Mouse (Mus musculus) hindbrain, embryonic 11.5 days (tissue): ENCODE data around the gene Mcts2. TPM values are rescaled to one million over a fixed set of nuclear protein-coding genes. Genes with fewer than 3 reads are reported as not detected.

ENCODE experiments used
- ATAC-seq: fragments of 200-750 bp; cut with Nextera tagmentation; 2 replicates; pipeline ENCODE4 v1.8.0; 2017; ENCODE audit warnings: mild to moderate bottlenecking, moderate TSS enrichment, moderate library complexity; ENCODE audit not compliant: low FRiP score
- DNase-seq: peaks from one replicate; pipeline ENCODE4 v3.0.0-alpha.2; 2015; ENCODE audit warnings: low spot score
- H3K27ac ChIP-seq: fragments of 300-500 bp; sonication (generic); 2 replicates; pipeline ENCODE4 v1.5.1; 2014; ENCODE audit warnings: mild to moderate bottlenecking, low read depth, low read length
- H3K27me3 ChIP-seq: fragments of 300-500 bp; sonication (generic); 2 replicates; pipeline ENCODE4 v1.6.1; 2014; ENCODE audit warnings: mild to moderate bottlenecking, low read length, moderate library complexity, mixed read lengths; ENCODE audit not compliant: control insufficient read depth, insufficient read depth
- H3K36me3 ChIP-seq: fragments of 300-500 bp; sonication (generic); 2 replicates; pipeline ENCODE4 v1.6.1; 2014; ENCODE audit warnings: mild to moderate bottlenecking, low read length, moderate library complexity, mixed read lengths; ENCODE audit not compliant: control insufficient read depth, insufficient read depth
- H3K4me1 ChIP-seq: fragments of 300-500 bp; sonication (generic); replicated peaks from 2 replicates; pipeline ENCODE4 v1.6.1; 2014; ENCODE audit warnings: low read length, mixed read lengths; ENCODE audit not compliant: control insufficient read depth, insufficient read depth
- H3K4me2 ChIP-seq: fragments of 300-500 bp; sonication (generic); replicated peaks from 2 replicates; pipeline ENCODE4 v1.6.1; 2014; ENCODE audit warnings: mild to moderate bottlenecking, low read depth, low read length
- H3K4me3 ChIP-seq: fragments of 300-500 bp; sonication (generic); 2 replicates; pipeline ENCODE4 v1.5.1; 2014; ENCODE audit warnings: low read depth, low read length
- H3K9ac ChIP-seq: fragments of 300-500 bp; sonication (generic); 2 replicates; pipeline ENCODE4 v1.6.1; 2014; ENCODE audit warnings: low read depth, low read length
- H3K9me3 ChIP-seq: fragments of 300-500 bp; sonication (generic); 2 replicates; pipeline ENCODE4 v1.6.1; 2016; ENCODE audit warnings: low read length; ENCODE audit not compliant: control insufficient read depth
- WGBS: fragments of 180-500 bp; shearing (Covaris S2); extraction: QIAGEN DNeasy Blood & Tissue Kit; methylation state at CpG from one replicate; pipeline ENCODE4 v1.1.7; 2014; 5-methylcytosine and 5-hydroxymethylcytosine counted together
- polyA plus RNA-seq: library from polyadenylated mRNA; unstranded; fragments of >200 nt; fragmentation: Nextera tagmentation; extraction: Ambion mirVana; gene quantifications from 2 replicates; pipeline ENCODE4 v1.2.1, GENCODE M21; 2014

Mcts2 gene
- polyA plus RNA-seq, 1 experiment from 2014 or later, result 48.5 TPM

- no peak overlapping the region for H3K4me2 ChIP-seq
- H3K4me1 ChIP-seq, result peaks cover 20% of the 10 kb centered on the region
- H3K9me3 ChIP-seq, result no peaks in the 10 kb centered on the region
- no peaks in the 10 kb centered on the region for H3K27me3 ChIP-seq
- DNase-seq, result peak; percentile 41
- peak overlapping the region; percentile 83 for H3K27ac ChIP-seq
- H3K9ac ChIP-seq, result peak overlapping the region; percentile 41
- 61% methylated on average over 20 of the region's 22 CpGs for WGBS
- no peak overlapping the region for H3K4me3 ChIP-seq
- H3K36me3 ChIP-seq, result peaks cover 14% of the 10 kb centered on the region
- peak; percentile 21 for ATAC-seq
These were observed 19.2 kb downstream of the Mcts2 start for GRCm38 (mm10) chr2:152705993-152706571.

GRCm38 (mm10) chr2:152707186-152707585 lies 20.4 kb downstream of the Mcts2 start:
- Histone ChIP-seq H3K4me1 (peaks cover 20% of the 10 kb centered on the region), H3K9me3 (no peaks in the 10 kb centered on the region), H3K9ac (peak overlapping the region; percentile 71), H3K36me3 (peaks cover 7% of the 10 kb centered on the region; the same call in 1 of the 2 replicates), H3K27ac (peak overlapping the region; percentile 83), H3K4me3 (peak overlapping the region; percentile 35), H3K4me2 (peak overlapping the region; percentile 64), H3K27me3 (no peaks in the 10 kb centered on the region)
- ATAC-seq (no peak), DNase-seq (no peak)
- WGBS, result 28% methylated on average over 7 of the region's 7 CpGs

GRCm38 (mm10) chr2:152707627-152708026 lies 20.8 kb downstream of the Mcts2 start:
- ATAC-seq (peak; percentile 94), DNase-seq (peak; percentile 88)
- Histone ChIP-seq H3K27me3 (no peaks in the 10 kb centered on the region), H3K4me3 (peak overlapping the region; percentile 35), H3K9ac (peak overlapping the region; percentile 71), H3K27ac (peak overlapping the region; percentile 83), H3K36me3 (peaks cover 7% of the 10 kb centered on the region; the same call in 1 of the 2 replicates), H3K4me1 (peaks cover 20% of the 10 kb centered on the region), H3K9me3 (no peaks in the 10 kb centered on the region), H3K4me2 (peak overlapping the region; percentile 64)
- 1% methylated on average over 31 of the region's 31 CpGs for WGBS

GRCm38 (mm10) chr2:152709066-152709465 lies 22.2 kb downstream of the Mcts2 start:
- ATAC-seq (no peak), DNase-seq (no peak)
- Histone ChIP-seq H3K9ac (no peak overlapping the region), H3K27me3 (no peaks in the 10 kb centered on the region), H3K36me3 (peaks cover 7% of the 10 kb centered on the region; the same call in 1 of the 2 replicates), H3K4me3 (no peak overlapping the region), H3K4me1 (peaks cover 20% of the 10 kb centered on the region), H3K4me2 (no peak overlapping the region), H3K9me3 (no peaks in the 10 kb centered on the region), H3K27ac (no peak overlapping the region)
- WGBS, result 90% methylated on average over 5 of the region's 5 CpGs

GRCm38 (mm10) chr2:152716241-152716772 lies 29.5 kb downstream of the Mcts2 start:
- 86% methylated on average over 6 of the region's 6 CpGs for WGBS
- no peak for DNase-seq
- H3K9ac ChIP-seq, result no peak overlapping the region
- H3K27me3 ChIP-seq, result no peaks in the 10 kb centered on the region
- peak overlapping the region; percentile 51; the same call in 1 of the 2 replicates for H3K27ac ChIP-seq
- H3K4me3 ChIP-seq, result no peak overlapping the region
- H3K36me3 ChIP-seq, result no peaks in the 10 kb centered on the region
- ATAC-seq, result no peak
- no peaks in the 10 kb centered on the region for H3K9me3 ChIP-seq
- H3K4me1 ChIP-seq, result peaks cover 6% of the 10 kb centered on the region; the same call in 1 of the 2 replicates
- H3K4me2 ChIP-seq, result no peak overlapping the region

GRCm38 (mm10) chr2:152717652-152718051 lies 30.8 kb downstream of the Mcts2 start:
- peak; percentile 49 for DNase-seq
- H3K27me3 ChIP-seq, result no peaks in the 10 kb centered on the region
- WGBS, result 42% methylated on average over 11 of the region's 11 CpGs
- H3K27ac ChIP-seq, result peak overlapping the region; percentile 84
- H3K9ac ChIP-seq, result peak overlapping the region; percentile 16; the same call in 1 of the 2 replicates
- no peak overlapping the region for H3K4me3 ChIP-seq
- no peaks in the 10 kb centered on the region for H3K9me3 ChIP-seq
- H3K4me2 ChIP-seq, result no peak overlapping the region; the same call in 1 of the 2 replicates
- H3K36me3 ChIP-seq, result no peaks in the 10 kb centered on the region
- peaks cover 6% of the 10 kb centered on the region; the same call in 1 of the 2 replicates for H3K4me1 ChIP-seq
- peak; percentile 59; the same call in 1 of the 2 replicates for ATAC-seq

- ATAC-seq (peak; percentile 97), DNase-seq (peak; percentile 72)
- Histone ChIP-seq H3K9me3 (no peaks in the 10 kb centered on the region), H3K4me2 (peak overlapping the region; percentile 17; the same call in 1 of the 2 replicates), H3K9ac (0 out of 2 replicates have a peak overlapping the region, but pooled peaks have one; percentile 11), H3K4me3 (no peak overlapping the region), H3K36me3 (no peaks in the 10 kb centered on the region), H3K27me3 (no peaks in the 10 kb centered on the region), H3K4me1 (peaks cover 6% of the 10 kb centered on the region; the same call in 1 of the 2 replicates), H3K27ac (peak overlapping the region; percentile 84)
- WGBS, result 14% methylated on average over 6 of the region's 6 CpGs
These were observed 31.2 kb downstream of the Mcts2 start for GRCm38 (mm10) chr2:152718076-152718475.

- Histone ChIP-seq H3K27ac (peak overlapping the region; percentile 31; the same call in 1 of the 2 replicates), H3K4me1 (peaks cover 12% of the 10 kb centered on the region), H3K9ac (peak overlapping the region; percentile 59), H3K36me3 (no peaks in the 10 kb centered on the region), H3K27me3 (no peaks in the 10 kb centered on the region), H3K4me2 (peak overlapping the region; percentile 56), H3K4me3 (peak overlapping the region; percentile 29), H3K9me3 (no peaks in the 10 kb centered on the region)
- peak; percentile 84 for ATAC-seq
- WGBS, result 1% methylated on average over 37 of the region's 37 CpGs
- peak; percentile 79 for DNase-seq
These were observed 37.0 kb downstream of the Mcts2 start for GRCm38 (mm10) chr2:152723651-152724331.
